Mouse (Mus musculus): Measurements from ENCODE around the gene Gm20388. TPM values are rescaled to one million over a fixed set of nuclear protein-coding genes. Genes with fewer than 3 reads are reported as not detected.

The Gm20388 gene
- total RNA-seq, 2 experiments from 2014 or later: 8.8 TPM

GRCm38 (mm10) chr8:120371725-120372457 is 461.2 kb downstream of the Gm20388 start:
- DNase-seq (ENCODE audit: extremely low spot score in 1 of 2, low spot score in 1 of 2): no peak

DNA sequence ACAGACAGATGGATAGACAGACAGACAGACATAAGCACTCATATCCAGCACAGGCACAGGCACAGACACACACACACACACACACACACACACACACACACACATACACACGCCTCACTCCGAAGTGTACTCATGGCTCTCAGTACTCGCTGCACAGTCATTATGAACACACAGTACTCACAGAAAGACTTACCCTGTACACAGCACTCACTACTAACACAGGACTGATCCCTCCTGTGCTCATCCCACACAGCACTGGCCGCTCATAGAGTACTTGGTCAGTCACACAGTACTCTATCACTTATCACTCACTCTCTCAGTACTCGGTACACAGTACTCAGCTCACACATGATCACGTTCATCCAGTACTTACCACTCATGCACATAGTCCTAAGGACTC is 462.0 kb downstream of the Gm20388 start:
- no peak for DNase-seq (ENCODE audit: extremely low spot score in 1 of 2, low spot score in 1 of 2)

- DNase-seq (ENCODE audit: extremely low spot score in 1 of 2, low spot score in 1 of 2): no peak
These were observed 463.0 kb downstream of the Gm20388 start for GRCm38 (mm10) chr8:120373621-120374020.

- DNase-seq (ENCODE audit: extremely low spot score in 1 of 2, low spot score in 1 of 2): no peak
These were observed 463.4 kb downstream of the Gm20388 start for GRCm38 (mm10) chr8:120374070-120374469.

GRCm38 (mm10) chr8:120374514-120374913 is 463.9 kb downstream of the Gm20388 start:
- DNase-seq (ENCODE audit: extremely low spot score in 1 of 2, low spot score in 1 of 2): no peak

- DNase-seq (ENCODE audit: extremely low spot score in 1 of 2, low spot score in 1 of 2): no peak
These were observed 464.5 kb downstream of the Gm20388 start for GRCm38 (mm10) chr8:120375170-120375569.

- DNase-seq (ENCODE audit: extremely low spot score in 1 of 2, low spot score in 1 of 2): no peak
These were observed 465.6 kb downstream of the Gm20388 start for GRCm38 (mm10) chr8:120376215-120376614.

- DNase-seq (ENCODE audit: extremely low spot score in 1 of 2, low spot score in 1 of 2): no peak
These were observed 466.5 kb downstream of the Gm20388 start for GRCm38 (mm10) chr8:120376847-120377802.

DNA sequence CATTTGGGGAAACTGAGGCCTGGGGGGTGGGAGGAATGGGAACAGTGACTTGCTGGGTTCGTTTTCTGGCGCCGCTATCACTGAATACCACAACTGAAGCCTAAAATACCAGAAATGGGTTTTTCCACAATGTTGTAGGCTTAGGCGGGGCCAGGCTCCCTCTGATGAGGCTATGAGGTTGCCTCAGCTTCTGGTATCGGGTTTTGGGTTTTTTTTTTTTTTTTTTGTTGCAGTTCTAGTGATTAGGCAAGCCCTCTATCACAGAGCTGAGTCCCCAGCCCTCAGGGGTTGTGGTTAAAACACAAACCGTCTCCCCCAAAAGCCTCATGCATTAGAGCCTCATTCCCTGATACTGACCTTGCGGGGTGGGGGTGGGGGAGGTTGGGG is 467.2 kb downstream of the Gm20388 start:
- no peak for DNase-seq (ENCODE audit: extremely low spot score in 1 of 2, low spot score in 1 of 2)

DNA sequence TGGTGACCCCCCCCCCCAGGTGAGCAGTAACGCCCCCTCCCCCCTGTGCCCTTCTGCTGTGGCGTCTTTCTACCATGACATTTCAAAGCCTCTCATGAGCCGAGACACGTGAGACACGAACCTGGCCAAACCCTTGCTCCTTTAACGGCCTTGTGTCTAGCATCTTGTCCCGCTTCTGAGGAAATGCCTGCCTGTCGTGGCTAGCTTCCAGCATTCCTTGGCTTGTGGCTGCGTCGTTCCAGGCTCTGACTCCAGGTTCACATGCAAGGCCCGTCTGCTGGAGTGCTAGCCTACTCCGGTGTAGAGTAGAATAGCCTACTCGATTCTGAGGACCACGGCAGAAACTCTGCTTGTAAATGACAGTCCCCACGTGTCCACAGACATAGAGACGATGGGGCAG is 467.7 kb downstream of the Gm20388 start:
- DNase-seq (ENCODE audit: extremely low spot score in 1 of 2, low spot score in 1 of 2): no peak

DNA sequence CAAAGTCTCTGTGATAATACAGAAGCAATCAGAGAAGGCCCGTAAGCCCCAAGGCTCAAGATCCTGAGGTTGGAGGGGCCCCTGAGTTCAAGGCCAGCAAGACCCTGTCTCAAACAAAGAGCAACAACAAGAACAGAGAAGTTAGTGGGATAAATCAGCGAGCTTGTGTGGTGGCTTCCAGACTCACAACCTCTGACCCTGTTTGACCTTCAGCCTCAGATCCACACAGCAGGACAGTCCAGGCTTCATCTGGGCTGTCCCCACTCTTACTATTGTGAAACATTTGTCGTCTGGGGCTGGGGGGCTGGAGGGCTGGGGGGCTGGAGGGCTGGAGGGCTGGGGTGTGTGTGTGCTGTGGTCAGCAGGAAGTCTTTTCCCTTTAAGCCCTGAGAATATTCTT is 468.4 kb downstream of the Gm20388 start:
- no peak for DNase-seq (ENCODE audit: extremely low spot score in 1 of 2, low spot score in 1 of 2)

- no peak for DNase-seq (ENCODE audit: extremely low spot score in 1 of 2, low spot score in 1 of 2)
These were observed 471.2 kb downstream of the Gm20388 start for GRCm38 (mm10) chr8:120381865-120382264.

DNA sequence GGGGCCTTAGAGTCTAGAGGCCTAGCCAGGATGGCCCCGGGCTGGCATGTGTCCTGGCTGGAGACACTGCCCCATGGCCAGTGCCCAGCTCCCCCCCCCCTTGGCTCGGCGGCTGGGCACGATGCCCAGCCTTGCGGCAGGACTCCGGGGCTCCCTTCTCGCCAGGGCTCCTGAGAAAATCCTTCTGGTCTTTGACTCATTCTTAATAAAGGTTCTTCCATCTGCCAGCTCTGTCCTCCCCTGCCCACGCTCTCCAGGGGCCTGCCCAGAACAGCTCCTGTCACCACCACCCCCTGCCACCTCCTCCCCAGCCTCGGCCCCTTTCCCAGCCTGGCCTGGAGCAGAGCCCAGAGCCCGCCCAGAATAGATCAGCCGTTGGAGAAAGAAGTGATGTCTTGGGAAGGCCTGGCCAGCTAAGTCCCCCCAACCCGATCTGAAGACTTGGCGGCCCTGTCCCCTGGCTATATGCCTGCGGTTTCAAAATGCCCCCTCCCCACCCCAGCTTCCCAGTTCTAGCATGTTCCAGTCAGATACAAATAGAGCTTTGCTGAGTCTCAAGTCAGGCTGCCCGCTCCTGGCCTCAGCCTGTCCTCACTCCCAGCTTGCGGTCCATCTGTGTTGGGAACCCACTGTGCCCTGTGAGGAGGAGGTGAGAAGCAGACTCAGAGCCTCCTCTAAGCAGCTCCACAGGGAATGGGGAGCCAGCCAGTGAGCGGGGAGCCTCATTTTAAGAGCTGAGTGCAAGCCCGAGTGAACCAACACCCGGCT is 472.0 kb downstream of the Gm20388 start:
- DNase-seq (ENCODE audit: extremely low spot score in 1 of 2, low spot score in 1 of 2): peak; percentile 68

GRCm38 (mm10) chr8:120383204-120383560 is 472.5 kb downstream of the Gm20388 start:
- DNase-seq (ENCODE audit: extremely low spot score in 1 of 2, low spot score in 1 of 2): no peak

- no peak for DNase-seq (ENCODE audit: extremely low spot score in 1 of 2, low spot score in 1 of 2)
These were observed 473.1 kb downstream of the Gm20388 start for GRCm38 (mm10) chr8:120383713-120384112.

DNA sequence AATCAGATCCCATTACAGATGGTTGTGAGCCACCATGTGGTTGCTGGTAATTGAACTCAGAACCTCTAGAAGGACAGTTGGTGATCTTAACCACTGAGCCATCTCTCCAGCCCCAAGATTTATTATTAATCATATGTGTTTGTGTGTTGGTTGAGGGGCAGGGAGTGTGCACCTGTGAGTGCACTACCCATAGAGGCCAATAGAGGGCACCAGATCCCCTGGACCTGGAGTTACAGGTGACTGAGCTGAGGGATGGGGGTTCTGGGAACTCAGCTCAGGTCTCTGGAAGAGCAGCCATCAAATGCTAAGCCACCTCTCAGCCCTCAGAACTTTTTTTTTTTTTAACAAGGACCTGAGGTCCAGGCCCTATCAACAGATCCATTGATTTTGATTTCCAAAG is 474.1 kb downstream of the Gm20388 start:
- DNase-seq (ENCODE audit: extremely low spot score in 1 of 2, low spot score in 1 of 2): no peak

GRCm38 (mm10) chr8:120388246-120388645 is 477.6 kb downstream of the Gm20388 start:
- DNase-seq (ENCODE audit: extremely low spot score in 1 of 2, low spot score in 1 of 2): no peak

GRCm38 (mm10) chr8:120390598-120390997 is 480.0 kb downstream of the Gm20388 start:
- no peak for DNase-seq (ENCODE audit: extremely low spot score in 1 of 2, low spot score in 1 of 2)

DNA sequence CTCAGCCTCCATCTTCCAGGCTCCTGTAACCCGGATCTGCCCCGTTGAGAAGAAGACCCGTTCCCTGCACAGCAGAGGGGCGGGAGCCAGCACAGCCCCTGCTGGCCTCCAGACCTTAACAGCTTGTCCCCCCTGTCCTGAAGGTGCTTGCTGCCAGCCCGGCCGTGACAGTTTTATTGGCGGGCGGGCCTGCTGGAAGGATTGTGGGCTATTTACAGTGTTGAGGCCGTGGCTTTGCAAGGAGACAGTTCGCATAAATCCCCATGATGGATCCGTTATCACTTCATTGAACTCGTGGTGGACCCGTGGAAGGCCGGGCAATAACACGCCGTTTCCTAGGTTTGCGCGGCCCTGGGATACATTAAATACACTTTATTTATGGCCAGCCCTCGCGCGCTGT is 481.2 kb downstream of the Gm20388 start:
- no peak for DNase-seq (ENCODE audit: extremely low spot score in 1 of 2, low spot score in 1 of 2)

- DNase-seq (ENCODE audit: extremely low spot score in 1 of 2, low spot score in 1 of 2): no peak
These were observed 482.4 kb downstream of the Gm20388 start for GRCm38 (mm10) chr8:120393085-120393484.

GRCm38 (mm10) chr8:120393871-120394275 is 483.2 kb downstream of the Gm20388 start:
- no peak for DNase-seq (ENCODE audit: extremely low spot score in 1 of 2, low spot score in 1 of 2)
